Mouse (Mus musculus) liver, adult 2 months (tissue): Measurements from ENCODE around the gene Lmnb2. TPM values are rescaled to one million over a fixed set of nuclear protein-coding genes. Genes with fewer than 3 reads are reported as not detected.

ENCODE experiments used
- DNase-seq: peaks from one replicate; pipeline ENCODE4 v3.0.0-alpha.2; 2011; ENCODE audit warnings: low read depth, low spot score; ENCODE audit errors: extremely low read depth
- H3K27ac ChIP-seq: fragments of 200-500 bp; replicated peaks from 2 replicates; pipeline ENCODE4 v1.5.1; 2012; ENCODE audit warnings: low read depth, mild to moderate bottlenecking, control low read depth, inconsistent platforms, low read length; ENCODE audit not compliant: insufficient read depth
- H3K27me3 ChIP-seq: fragments of 200-500 bp; 2 replicates; pipeline ENCODE4 v1.6.1; 2012; ENCODE audit warnings: mild to moderate bottlenecking, moderate library complexity, low read length, inconsistent platforms; ENCODE audit not compliant: control insufficient read depth, insufficient read depth
- H3K36me3 ChIP-seq: fragments of 200-500 bp; 2 replicates; pipeline ENCODE4 v1.6.1; 2012; ENCODE audit warnings: low read length, inconsistent platforms; ENCODE audit not compliant: control insufficient read depth, insufficient read depth
- H3K4me1 ChIP-seq: fragments of 200-500 bp; 2 replicates; pipeline ENCODE4 v1.6.1; 2011; ENCODE audit warnings: low read length; ENCODE audit not compliant: control insufficient read depth, insufficient read depth
- H3K4me3 ChIP-seq: fragments of 200-500 bp; 2 replicates; pipeline ENCODE4 v1.5.1; 2011; ENCODE audit warnings: low read depth, mild to moderate bottlenecking, control low read depth, low read length, moderate library complexity; ENCODE audit not compliant: insufficient read depth
- H3K79me2 ChIP-seq: fragments of 200-500 bp; 2 replicates; pipeline ENCODE4 v1.6.1; 2012; ENCODE audit warnings: inconsistent platforms, mild to moderate bottlenecking, low read length, moderate library complexity; ENCODE audit not compliant: control insufficient read depth, insufficient read depth
- H3K9ac ChIP-seq: fragments of 200-500 bp; 2 replicates; pipeline ENCODE4 v1.6.1; 2012; ENCODE audit warnings: low read depth, mild to moderate bottlenecking, control low read depth, inconsistent platforms, low read length
- CTCF ChIP-seq: fragments of 200-500 bp; IDR thresholded peaks from 2 replicates; pipeline ENCODE4 v1.5.1; 2011; ENCODE audit warnings: low read depth, low read length, control low read depth
- POLR2A ChIP-seq: fragments of 200-500 bp; IDR thresholded peaks from 2 replicates; pipeline ENCODE4 v1.6.1; 2011; ENCODE audit warnings: low read length, control low read depth; ENCODE audit not compliant: insufficient read depth; ENCODE audit errors: extremely low read depth
- WGBS: fragments of 180-500 bp; shearing (Covaris S2); methylation state at CpG from one replicate; pipeline ENCODE4 v1.1.7; 2018; 5-methylcytosine and 5-hydroxymethylcytosine counted together
- polyA plus RNA-seq: library from polyadenylated mRNA; depleted of rRNA; stranded (reverse); fragments of >200 nt; gene quantifications from 2 replicates; pipeline ENCODE4 v1.2.3, GENCODE M21; 2012
- total RNA-seq: library from RNA; depleted of rRNA; stranded (reverse); fragments of >200 nt; gene quantifications from 2 replicates; pipeline ENCODE4 v1.2.3, GENCODE M21; 2014

Gene Lmnb2
- total and polyA plus RNA-seq, 2 experiments: 3.3 to 6.6 TPM

GRCm38 (mm10) chr10:80902273-80902940, 15.6 kb downstream of the Lmnb2 start:
- Histone ChIP-seq H3K36me3 (no peaks in the 10 kb centered on the region), H3K4me1 (peaks cover 10% of the 10 kb centered on the region), H3K79me2 (peaks cover 3% of the 10 kb centered on the region; the same call in 1 of the 2 replicates), H3K9ac (no peak overlapping the region), H3K27me3 (no peaks in the 10 kb centered on the region), H3K4me3 (no peak overlapping the region), H3K27ac (no peak overlapping the region)
- TF ChIP-seq POLR2A: no peak
- 95% methylated on average over 9 of the region's 9 CpGs for WGBS
- no peak for DNase-seq

GRCm38 (mm10) chr10:80901409-80902272, 16.4 kb downstream of the Lmnb2 start:
- peaks cover 10% of the 10 kb centered on the region for H3K4me1 ChIP-seq
- H3K27ac ChIP-seq: peak overlapping the region; percentile 48
- no peak for DNase-seq
- no peaks in the 10 kb centered on the region for H3K36me3 ChIP-seq
- no peaks in the 10 kb centered on the region for H3K27me3 ChIP-seq
- TF ChIP-seq CTCF: no peak
- TF ChIP-seq POLR2A: no peak
- peaks cover 3% of the 10 kb centered on the region; the same call in 1 of the 2 replicates for H3K79me2 ChIP-seq
- 89% methylated on average over 19 of the region's 19 CpGs for WGBS
- peak overlapping the region; percentile 8; the same call in 1 of the 2 replicates for H3K4me3 ChIP-seq
- peak overlapping the region; percentile 20 for H3K9ac ChIP-seq

- WGBS: under 1% methylated on average over 72 of the region's 72 CpGs
- H3K4me3 ChIP-seq: peak within 1 kb of the TSS; percentile 74
- peak; percentile 61; the same call in 1 of the 2 replicates for TF ChIP-seq POLR2A
- TF ChIP-seq CTCF: no peak
- peaks cover 10% of the 10 kb centered on the region for H3K4me1 ChIP-seq
- no peaks in the 10 kb centered on the region for H3K36me3 ChIP-seq
- peak; percentile 100 for DNase-seq
- peaks cover 3% of the 10 kb centered on the region; the same call in 1 of the 2 replicates for H3K79me2 ChIP-seq
- no peaks in the 10 kb centered on the region for H3K27me3 ChIP-seq
- H3K27ac ChIP-seq: peak within 1 kb of the TSS; percentile 67
- H3K9ac ChIP-seq: peak within 1 kb of the TSS; percentile 84
These were observed 17.5 kb downstream of the Lmnb2 start, which contains the start of gene Timm13 for GRCm38 (mm10) chr10:80900318-80901247. Gene Timm13 (minus strand): TSS chr10:80900969.

- Histone ChIP-seq H3K4me1 (peaks cover 10% of the 10 kb centered on the region), H3K27ac (peak overlapping the region; percentile 67), H3K27me3 (no peaks in the 10 kb centered on the region), H3K79me2 (peaks cover 3% of the 10 kb centered on the region; the same call in 1 of the 2 replicates), H3K9ac (peak overlapping the region; percentile 84), H3K4me3 (peak overlapping the region; percentile 74), H3K36me3 (no peaks in the 10 kb centered on the region)
- peak; percentile 54 for DNase-seq
- WGBS: 8% methylated on average over 25 of the region's 25 CpGs
- no peak for TF ChIP-seq POLR2A
- no peak for TF ChIP-seq CTCF
These were observed 18.3 kb downstream of the Lmnb2 start for GRCm38 (mm10) chr10:80899591-80900317.

- Histone ChIP-seq H3K36me3 (no peaks in the 10 kb centered on the region), H3K9ac (no peak overlapping the region), H3K4me3 (no peak overlapping the region), H3K27ac (no peak overlapping the region), H3K27me3 (no peaks in the 10 kb centered on the region), H3K4me1 (peaks cover 10% of the 10 kb centered on the region), H3K79me2 (peaks cover 3% of the 10 kb centered on the region; the same call in 1 of the 2 replicates)
- WGBS: 82% methylated on average over 8 of the region's 8 CpGs
- no peak for DNase-seq
- TF ChIP-seq POLR2A (no peak), CTCF (no peak)
These were observed 19.0 kb downstream of the Lmnb2 start for GRCm38 (mm10) chr10:80899074-80899473.
